Mouse (Mus musculus) mouse embryonic stem cell (cell line): ENCODE results near the gene Vasp.

Experiments
- in situ Hi-C, 2 experiments: fragments of 300-500 bp; cut with MboI; formaldehyde crosslinking; loops; 1 replicate in 1 of 2; 3 replicates in 1 of 2; pipeline ENCODE4 v1.14.3; 2019 to 2020; ENCODE audit warnings: low sequenced_read_pairs in 2 of 2, low pct_unique_long_range_greater_than_20kb in 1 of 2, mixed read lengths in 1 of 2; ENCODE audit not compliant: unreplicated experiment in 1 of 2

The Vasp gene

DNA sequence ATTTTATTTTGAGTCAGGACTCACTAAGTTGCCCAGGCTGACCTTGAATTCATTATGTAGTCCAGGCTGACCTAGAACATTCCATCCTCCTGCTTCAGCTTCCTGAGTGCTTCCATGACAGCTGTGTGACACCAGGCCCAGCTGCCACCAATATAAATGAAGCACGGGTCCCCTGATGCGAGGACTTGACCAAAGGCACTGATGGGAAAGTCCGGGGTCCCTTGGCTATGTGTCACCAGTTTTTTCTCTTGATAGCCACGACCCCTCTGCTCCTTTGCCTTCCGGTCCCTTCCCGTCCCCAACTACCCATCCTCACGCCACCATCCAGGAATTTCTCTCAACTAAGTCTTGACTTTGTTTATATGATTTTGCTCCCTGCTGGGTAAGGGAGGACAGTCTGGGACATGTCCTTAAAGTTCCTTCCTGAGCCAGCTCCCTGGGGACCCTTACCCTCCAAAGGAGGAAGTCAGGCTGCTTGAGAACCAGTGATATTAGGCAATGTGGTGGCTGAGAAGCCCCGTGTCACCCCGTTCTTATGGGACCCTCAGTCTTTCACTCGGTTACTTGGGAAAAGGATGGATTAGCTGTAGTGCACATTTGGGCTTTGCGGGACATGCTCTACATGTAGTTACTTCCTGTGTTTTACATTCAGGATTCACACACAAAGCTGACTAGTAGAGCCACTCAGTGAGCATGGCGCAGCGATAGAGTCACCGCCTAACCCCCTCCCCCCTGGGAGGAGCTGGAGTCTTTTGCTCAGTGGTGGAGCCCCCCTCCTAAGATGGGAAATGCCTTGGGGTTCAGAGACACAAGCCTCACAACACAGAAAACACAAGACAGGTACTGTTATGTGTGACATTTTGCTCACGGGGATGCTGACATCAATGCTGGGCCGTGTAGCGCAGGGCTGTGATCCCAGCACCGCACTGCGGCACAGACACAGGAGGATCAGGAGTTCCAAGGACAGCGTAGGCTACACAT is 44.5 kb downstream of the Vasp start:
- in situ Hi-C loops = no loop called here

DNA sequence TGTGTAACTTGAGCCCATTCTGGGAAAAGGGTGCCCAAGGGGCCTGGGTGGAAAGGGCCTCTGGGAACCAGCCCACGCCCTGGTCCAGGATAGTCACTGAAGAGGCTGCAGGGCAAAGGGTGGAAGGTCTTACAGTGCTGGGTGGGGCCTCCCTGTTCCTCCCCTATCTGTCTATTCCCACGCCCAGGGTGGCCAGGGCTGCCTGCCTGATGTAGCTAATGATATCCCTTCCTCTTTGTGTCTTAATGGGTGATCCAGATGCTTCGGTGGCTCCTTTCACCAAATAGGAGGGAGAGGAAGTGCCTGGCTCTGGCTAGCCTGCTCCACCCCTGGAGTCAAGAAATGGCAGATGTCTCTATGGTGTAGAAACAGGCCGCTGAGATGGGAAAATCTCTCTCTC is 46.7 kb downstream of the Vasp start:
- in situ Hi-C loops = no loop called here

DNA sequence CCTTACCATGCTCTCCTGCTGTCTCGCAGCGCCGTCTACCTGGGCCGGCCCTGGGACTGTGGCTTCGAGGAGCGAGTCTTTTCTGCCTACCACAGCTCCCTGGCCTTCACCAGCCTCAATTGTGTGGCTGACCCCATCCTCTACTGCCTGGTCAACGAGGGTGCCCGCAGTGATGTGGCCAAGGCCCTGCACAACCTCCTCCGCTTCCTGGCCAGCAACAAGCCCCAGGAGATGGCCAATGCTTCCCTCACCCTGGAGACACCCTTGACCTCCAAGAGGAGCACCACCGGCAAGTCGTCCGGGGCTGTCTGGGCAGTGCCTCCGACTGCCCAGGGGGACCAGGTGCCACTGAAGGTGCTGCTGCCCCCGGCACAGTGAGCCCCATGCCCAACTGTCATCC is 48.7 kb downstream of the Vasp start:
- in situ Hi-C loops = no loop called here

DNA sequence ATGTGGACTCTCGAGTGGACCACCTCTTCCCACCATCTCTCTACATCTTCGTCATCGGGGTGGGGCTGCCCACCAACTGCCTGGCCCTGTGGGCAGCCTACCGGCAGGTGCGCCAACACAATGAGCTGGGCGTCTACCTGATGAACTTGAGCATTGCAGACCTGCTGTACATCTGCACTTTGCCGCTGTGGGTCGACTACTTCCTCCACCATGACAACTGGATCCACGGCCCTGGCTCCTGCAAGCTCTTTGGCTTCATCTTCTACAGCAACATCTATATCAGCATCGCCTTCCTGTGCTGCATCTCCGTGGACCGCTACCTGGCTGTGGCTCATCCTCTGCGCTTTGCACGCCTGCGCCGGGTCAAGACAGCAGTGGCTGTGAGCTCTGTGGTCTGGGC is 49.4 kb downstream of the Vasp start:
- in situ Hi-C loops = no loop called here

DNA sequence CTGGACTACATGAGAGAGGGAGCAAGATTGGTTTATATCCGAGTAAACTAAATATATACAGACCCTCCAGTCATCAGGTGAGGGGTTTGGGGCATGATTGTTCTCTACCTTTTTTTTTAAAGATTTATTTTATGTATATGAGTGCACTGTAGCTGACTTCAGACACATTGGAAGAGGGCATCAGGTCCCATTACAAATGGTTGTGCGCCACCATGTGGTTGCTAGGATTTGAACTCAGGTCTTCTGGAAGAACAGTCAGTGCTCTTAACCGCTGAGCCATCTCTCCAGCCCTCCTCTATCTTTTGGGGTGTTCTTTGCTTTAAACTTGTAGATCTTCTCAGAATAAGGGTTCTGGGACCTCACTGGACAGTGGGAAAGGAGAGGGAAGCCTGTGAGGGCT is 51.6 kb downstream of the Vasp start:
- in situ Hi-C loops = no loop called here

DNA sequence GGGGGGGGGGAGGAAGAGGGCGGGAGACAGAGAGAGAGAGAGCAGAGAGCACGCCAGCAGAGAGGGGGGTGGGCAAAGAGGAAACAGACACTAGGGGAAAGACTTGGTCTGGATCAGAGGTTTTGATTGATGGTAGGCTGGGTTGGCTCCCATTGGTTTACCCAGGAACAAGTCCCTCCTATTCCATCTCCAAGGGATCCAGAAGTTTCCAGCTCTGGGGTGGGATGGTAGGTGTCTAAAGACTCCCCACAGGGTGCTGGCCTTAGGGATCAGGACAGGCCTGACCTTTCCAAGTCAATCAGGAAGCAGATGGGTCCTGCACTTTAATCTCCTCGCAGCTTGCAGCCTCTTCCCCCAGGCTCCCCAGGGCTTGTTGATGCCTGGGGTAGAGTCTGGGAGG is 53.7 kb downstream of the Vasp start:
- in situ Hi-C loops = loop anchor here (5.0 to 10.0 kb wide), 2 partner anchors 36 to 57 kb away; partner anchors contain the start of gene Vasp (in 1 of the 2)

DNA sequence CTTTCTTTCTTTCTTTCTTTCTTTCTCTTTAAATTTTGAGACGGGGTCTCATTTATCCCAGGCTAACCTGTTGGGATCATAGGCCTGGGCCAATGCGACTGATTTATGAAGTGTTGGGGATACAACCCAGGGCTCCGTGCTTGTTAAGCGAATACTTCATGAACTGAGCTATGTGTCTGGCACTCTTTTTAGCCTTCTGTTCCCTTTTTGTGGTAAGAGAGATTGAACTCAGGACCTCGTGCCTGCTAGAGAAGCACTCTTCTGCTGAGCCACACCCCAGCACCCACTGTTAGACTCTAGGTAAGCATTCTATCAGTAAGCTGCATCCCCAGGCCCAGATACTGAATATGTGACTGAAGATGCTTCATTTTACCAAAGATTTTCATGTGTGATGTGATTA is 54.1 kb downstream of the Vasp start:
- in situ Hi-C loops = loop anchor here (5.0 to 10.0 kb wide), 2 partner anchors 35 to 57 kb away; partner anchors contain the start of gene Vasp (in 1 of the 2)

DNA sequence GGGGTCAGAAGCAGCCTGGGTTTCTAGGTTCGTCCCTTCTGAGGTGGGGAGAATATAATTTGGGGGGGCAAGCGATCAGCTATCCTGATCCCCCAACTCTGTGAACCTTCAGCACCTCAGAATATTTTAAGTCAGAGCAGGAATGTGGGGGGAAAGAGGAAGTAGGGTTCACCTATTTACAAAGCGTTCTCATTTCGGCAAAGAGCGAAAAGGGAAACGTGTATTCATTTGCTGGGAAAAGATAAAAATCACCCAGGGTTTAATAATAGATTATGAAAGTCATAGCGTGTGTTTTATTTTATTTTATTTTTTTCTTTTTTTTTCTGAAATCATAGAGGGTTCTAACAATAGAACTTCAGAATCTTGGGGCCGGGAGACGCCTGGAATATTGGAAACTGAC is 56.7 kb downstream of the Vasp start:
- in situ Hi-C loops = loop anchor here (5.0 to 10.0 kb wide), 2 partner anchors 33 to 60 kb away; partner anchors contain the start of gene Vasp (in 1 of the 2)

DNA sequence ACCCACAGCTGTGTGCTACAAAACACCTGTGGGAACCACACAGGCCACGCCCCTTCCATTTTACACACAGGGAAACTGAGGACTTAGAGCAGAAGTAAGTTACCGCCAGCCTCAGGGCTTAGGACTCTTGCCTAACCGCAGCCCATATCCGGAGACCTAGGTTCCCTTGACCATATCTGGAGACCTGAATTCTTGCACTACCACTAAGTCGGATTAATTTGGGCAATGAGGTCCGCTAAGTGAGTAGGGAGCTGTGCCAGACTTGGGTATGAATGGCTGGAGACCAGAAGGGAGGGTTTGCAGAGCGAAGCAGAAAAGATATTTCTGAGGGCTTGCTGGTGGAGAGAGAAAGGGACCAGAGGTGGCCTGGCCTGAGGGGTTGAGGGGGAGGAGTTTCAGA is 57.2 kb downstream of the Vasp start:
- in situ Hi-C loops = loop anchor here in 1 of 2 experiments (10.0 kb wide), 1 partner anchor 60 kb away; the partner anchor contains the start of gene Vasp

DNA sequence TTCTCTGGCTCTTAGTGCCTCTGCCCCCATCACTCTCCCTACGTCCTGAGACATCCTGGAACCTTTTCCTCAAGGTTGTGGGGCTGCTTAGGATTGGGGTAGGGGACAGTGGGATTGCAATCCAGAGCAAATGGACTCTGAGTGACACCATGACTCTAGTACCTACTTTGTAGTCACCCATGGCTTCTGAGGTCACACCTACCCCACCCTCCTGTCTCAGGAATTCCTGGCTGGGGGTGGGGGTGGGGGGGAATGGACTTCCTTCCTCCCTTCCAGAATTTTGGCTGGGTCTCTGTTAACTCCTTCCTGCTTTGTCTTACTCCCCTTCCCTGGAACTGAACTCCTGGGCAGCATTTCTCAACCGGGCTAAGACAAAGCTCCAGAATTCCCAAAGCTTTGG is 58.2 kb downstream of the Vasp start:
- in situ Hi-C loops = loop anchor here in 1 of 2 experiments (10.0 kb wide), 1 partner anchor 61 kb away; the partner anchor contains the start of gene Vasp

DNA sequence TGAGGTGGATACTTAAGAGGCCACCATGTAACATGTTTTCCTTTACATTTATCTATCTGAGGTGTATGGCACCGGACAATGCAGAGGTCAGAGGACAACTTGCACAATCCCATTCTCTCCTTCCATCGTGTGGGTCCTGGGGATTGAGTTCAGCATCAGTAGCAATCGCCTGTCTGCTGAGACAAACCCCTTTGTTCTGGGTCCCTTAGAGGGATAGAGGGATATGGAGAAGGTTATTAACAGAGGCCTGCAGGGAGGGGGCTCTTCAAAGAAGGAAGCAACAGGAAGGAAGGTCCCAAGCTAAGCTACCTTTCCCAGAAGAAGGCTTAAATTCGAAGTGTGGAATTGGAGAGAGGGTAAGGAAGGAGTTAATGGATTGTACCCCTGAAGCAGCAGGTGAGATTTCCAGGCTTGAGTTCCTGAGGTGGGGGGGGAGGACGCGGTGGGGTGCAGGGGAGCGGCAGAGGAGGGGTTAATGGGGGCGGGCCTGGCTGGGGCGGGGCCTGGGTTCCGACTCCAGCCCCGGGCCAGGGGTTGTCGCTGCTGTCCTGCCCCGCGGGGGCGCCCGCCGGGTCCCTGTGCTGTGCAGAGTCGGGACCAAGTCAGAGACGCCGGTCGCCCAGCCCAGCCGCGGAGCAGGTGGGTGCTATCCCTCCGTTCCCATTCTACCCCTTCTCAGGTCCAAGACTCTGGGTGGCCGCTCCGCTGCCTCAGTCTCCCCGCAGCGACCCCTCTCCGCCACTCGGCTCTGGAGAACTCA is 59.4 kb downstream of the Vasp start, which contains the start of gene Gpr4:
Gene Gpr4 (plus strand): TSS at position 543 of the 760 bp plus-strand sequence.
- in situ Hi-C loops = loop anchor here in 1 of 2 experiments (10.0 kb wide), 1 partner anchor 63 kb away; the partner anchor contains the start of gene Vasp

DNA sequence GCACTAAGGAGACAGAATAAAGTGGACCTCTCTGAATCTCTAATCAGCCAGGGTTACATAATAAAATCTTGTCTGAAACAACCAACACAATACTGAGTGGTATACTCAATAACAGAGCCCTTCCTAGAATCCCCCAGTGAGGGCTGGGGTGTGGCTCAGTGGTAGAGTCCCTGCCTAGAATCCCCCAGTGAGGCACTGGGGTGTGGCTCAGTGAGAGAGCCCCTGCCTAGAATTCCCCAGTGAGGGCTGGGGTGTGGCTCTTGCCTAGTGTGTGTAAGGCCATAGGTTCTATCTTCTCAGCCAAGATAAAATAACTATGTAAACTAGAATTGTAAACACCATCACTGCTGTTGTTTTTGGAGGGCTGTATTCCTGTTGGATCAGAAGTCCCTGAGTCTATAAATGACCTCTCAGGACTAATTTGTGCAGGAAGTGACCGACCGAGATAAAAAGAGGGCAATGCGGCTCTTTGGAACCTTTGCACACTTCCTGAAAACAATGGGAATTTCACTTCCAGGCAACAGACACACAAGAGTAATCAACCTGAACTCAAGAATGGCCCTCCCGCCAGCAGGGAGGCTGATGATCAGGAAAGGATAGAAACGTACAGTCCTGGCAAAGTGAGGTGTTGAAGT is 60.5 kb downstream of the Vasp start:
- in situ Hi-C loops = loop anchor here in 1 of 2 experiments (10.0 kb wide), 1 partner anchor 64 kb away; the partner anchor contains the start of gene Vasp

DNA sequence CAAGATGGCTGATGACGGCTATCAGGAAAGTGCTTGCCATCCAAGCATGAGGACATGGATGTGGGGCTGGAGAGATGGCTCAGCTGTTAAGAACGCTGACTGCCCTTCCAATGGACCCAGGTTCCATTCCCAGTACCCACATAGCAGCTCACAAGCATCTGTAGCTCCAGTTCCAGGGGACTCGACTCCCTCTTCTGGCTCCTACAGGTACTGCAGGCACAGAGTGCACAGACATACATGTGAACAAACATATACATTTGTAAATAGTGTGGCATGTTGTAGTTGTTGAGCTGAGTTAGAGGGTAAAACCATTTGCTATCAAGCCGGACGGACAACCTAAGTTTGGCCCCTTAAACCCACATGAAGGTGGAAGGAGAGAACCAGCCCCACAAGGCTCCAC is 61.6 kb downstream of the Vasp start:
- in situ Hi-C loops = loop anchor here in 1 of 2 experiments (10.0 kb wide), 1 partner anchor 65 kb away; the partner anchor contains the start of gene Vasp

DNA sequence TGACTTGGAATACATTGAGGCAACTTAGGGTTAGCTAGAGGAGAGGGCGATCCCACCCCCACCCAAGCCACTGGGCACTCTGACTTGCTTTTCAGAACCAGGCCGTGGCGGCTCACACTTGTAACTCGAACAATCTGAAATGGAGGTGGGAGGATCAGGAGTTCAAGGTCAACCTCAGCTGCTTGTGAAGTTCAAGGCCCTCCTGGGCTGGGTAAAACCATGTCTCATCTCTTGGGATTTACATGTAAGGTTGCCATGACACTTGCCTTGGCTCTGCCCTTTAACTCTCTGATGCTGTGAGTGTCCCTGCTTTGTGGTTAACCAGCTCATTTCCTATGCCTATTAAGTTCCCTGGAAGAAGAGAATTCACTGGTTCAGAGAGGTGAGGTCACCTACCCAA is 62.1 kb downstream of the Vasp start:
- in situ Hi-C loops = no loop called here

DNA sequence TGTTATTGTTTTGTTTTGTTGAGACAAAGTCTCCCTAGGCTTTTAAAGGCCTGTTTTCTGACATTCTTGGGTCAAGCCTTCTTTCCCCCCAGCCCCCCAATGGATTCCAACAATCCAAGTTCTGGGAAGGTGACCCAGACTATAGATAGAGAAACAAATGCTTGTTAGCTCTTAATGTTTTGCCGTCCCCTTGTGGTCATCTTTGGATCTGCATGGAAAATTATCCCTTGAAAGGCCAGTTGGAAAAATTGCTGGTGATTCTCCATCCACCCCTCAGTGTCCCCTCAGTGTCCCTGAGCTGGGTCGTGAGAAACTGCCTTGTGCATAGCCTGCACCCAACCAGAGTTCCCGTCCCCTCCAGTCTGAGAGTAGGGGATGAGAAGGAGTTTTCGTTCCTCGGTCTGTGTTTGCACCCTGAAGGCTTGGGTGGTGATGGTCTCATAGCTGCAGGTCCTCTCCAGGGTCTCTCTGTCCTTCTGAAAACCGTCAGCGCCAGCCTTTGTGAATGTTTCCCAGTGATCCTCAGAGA is 62.6 kb downstream of the Vasp start:
- in situ Hi-C loops = no loop called here

DNA sequence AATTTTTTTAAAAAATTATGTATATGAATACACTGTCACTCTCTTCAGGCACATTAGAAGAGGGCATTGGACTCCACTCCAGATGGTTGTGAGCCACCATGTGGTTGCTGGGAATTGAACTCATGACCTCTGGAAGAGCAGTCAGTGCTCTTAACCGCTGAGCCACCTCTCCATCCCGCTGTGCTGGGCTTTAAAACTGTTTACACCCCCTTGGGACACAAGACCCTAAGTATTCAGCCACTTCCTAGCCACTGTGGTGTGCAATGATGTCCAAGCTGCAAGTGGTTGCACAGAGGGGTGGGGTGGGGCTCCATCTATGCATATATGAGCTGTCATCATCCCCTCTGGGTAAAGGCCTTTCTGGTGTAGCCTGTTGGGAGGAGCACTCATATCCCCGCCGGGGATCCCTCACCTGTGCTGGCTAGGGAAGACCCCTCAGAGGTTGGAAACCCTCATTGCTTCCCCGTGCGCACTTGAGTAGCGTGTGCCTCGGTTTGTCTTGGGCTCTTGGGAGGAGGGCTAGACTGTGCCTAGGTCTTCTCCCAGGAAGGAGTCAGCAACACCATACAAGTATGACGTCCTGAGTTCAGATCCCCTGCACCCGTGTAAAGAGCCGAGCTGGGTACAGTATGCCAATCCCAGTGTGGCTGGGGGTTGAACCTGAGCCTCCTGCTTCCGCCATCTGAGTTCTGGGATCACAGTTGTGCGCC is 63.3 kb downstream of the Vasp start:
- in situ Hi-C loops = no loop called here
